Mouse (Mus musculus) liver, postnatal 0 days (tissue): Measurements from ENCODE around the gene Atxn1. TPM values are rescaled to one million over a fixed set of nuclear protein-coding genes. Genes with fewer than 3 reads are reported as not detected.

Experiments
- ATAC-seq: fragments of 200-750 bp; cut with Nextera tagmentation; 2 replicates; pipeline ENCODE4 v1.8.0; 2017; ENCODE audit warnings: mild to moderate bottlenecking, moderate library complexity
- DNase-seq: peaks from one replicate; pipeline ENCODE4 v3.0.0-alpha.2; 2016
- H3K27ac ChIP-seq: fragments of 300-500 bp; sonication (generic); 2 replicates; pipeline ENCODE4 v1.5.1; 2014; ENCODE audit warnings: antibody characterized with exemption, moderate library complexity, mild to moderate bottlenecking, low read depth
- H3K27me3 ChIP-seq: fragments of 300-500 bp; sonication (generic); 2 replicates; pipeline ENCODE4 v1.6.1; 2014; ENCODE audit warnings: low read length, control low read depth, mixed read lengths; ENCODE audit not compliant: insufficient read depth
- H3K36me3 ChIP-seq: fragments of 300-500 bp; sonication (generic); replicated peaks from 2 replicates; pipeline ENCODE4 v1.6.1; 2014; ENCODE audit warnings: mild to moderate bottlenecking, control low read depth, low read length, moderate library complexity, mixed read lengths; ENCODE audit not compliant: insufficient read depth
- H3K4me1 ChIP-seq: fragments of 300-500 bp; sonication (generic); 2 replicates; pipeline ENCODE4 v1.6.1; 2014; ENCODE audit warnings: antibody characterized with exemption, mild to moderate bottlenecking, control low read depth; ENCODE audit not compliant: insufficient read depth
- H3K4me2 ChIP-seq: fragments of 300-500 bp; sonication (generic); 2 replicates; pipeline ENCODE4 v1.6.1; 2014; ENCODE audit warnings: low read depth, mild to moderate bottlenecking, low read length, moderate library complexity, mixed read lengths
- H3K4me3 ChIP-seq: fragments of 300-500 bp; sonication (generic); 2 replicates; pipeline ENCODE4 v1.5.1; 2014; ENCODE audit warnings: low read depth, low read length
- H3K9ac ChIP-seq: fragments of 300-500 bp; sonication (generic); replicated peaks from 2 replicates; pipeline ENCODE4 v1.6.1; 2014; ENCODE audit warnings: mild to moderate bottlenecking, moderate library complexity
- H3K9me3 ChIP-seq: fragments of 300-500 bp; sonication (generic); 2 replicates; pipeline ENCODE4 v1.6.1; 2016; ENCODE audit warnings: mild to moderate bottlenecking, control low read depth, low read length, mixed read lengths
- CTCF ChIP-seq: sonication (generic); IDR thresholded peaks from 2 replicates; pipeline ENCODE4 v1.5.1; 2016; ENCODE audit warnings: antibody characterized with exemption, low read depth
- EP300 ChIP-seq: IDR thresholded peaks from 2 replicates; pipeline ENCODE4 v1.6.1; 2016; ENCODE audit warnings: antibody characterized with exemption, low read depth, mild to moderate bottlenecking
- WGBS: fragments of 180-500 bp; shearing (Covaris S2); extraction: QIAGEN DNeasy Blood & Tissue Kit; methylation state at CpG from one replicate; pipeline ENCODE4 v1.1.7; 2014; ENCODE audit not compliant: insufficient replicate concordance; 5-methylcytosine and 5-hydroxymethylcytosine counted together
- polyA plus RNA-seq: library from polyadenylated mRNA; unstranded; fragments of >200 nt; fragmentation: Nextera tagmentation; extraction: Ambion mirVana; gene quantifications from 2 replicates; pipeline ENCODE4 v1.2.1, GENCODE M21; 2015

The Atxn1 gene
- polyA plus RNA-seq, 1 experiment from 2014 or later, result 4.4 TPM

DNA sequence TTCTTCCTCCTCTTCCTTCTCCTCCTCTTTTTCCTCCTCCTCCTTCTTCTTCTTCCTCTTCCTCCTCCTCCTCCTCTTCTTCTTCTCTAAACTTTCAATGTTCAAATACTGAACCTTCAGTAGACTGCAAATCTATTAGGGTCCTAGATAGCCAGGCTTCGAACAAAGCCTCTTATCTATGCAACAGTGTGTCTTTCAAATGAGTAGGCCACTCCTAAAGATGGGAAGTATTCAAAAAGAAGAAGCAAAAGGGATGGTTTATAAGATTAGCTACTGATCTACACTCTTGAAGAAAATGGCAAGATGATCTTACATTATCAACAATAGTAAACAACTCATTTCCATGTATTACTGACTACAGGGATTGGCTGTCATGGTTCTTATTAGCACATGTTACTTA lies 326.5 kb downstream of the Atxn1 start:
- 49% methylated on average over 1 of the region's 1 CpGs for WGBS
- H3K4me2 ChIP-seq, result no peak overlapping the region
- H3K9me3 ChIP-seq, result no peaks in the 10 kb centered on the region
- no peaks in the 10 kb centered on the region for H3K27me3 ChIP-seq
- H3K4me3 ChIP-seq, result no peak overlapping the region
- no peak for DNase-seq
- H3K4me1 ChIP-seq, result no peaks in the 10 kb centered on the region
- no peak for ATAC-seq
- TF ChIP-seq CTCF (no peak), EP300 (no peak)
- H3K27ac ChIP-seq, result no peak overlapping the region
- H3K36me3 ChIP-seq, result no peaks in the 10 kb centered on the region
- H3K9ac ChIP-seq, result no peak overlapping the region

DNA sequence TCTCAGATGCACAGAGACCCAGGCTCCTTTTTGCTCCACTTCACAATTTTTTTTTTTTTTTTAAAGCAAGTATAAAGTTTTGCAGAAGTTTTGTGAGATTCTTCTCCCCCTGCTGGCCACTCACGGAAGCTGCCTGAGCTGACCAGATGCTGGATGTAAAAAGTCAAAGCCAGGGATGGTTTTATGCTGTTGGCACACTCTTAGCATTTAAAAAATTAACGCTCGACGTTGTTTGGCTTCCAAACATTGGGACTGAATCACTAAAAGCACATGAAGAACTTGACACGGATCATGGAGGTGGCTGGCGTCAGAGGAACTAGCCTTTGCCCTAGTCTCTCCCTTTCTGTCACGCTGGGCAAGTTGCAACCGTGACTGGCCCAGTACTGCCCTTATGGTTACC lies 327.5 kb downstream of the Atxn1 start:
- no peak overlapping the region for H3K4me2 ChIP-seq
- ATAC-seq (no peak), DNase-seq (peak; percentile 49)
- H3K4me1 ChIP-seq, result no peaks in the 10 kb centered on the region
- no peak overlapping the region for H3K27ac ChIP-seq
- 51% methylated on average over 8 of the region's 8 CpGs for WGBS
- H3K9me3 ChIP-seq, result no peaks in the 10 kb centered on the region
- no peak overlapping the region for H3K4me3 ChIP-seq
- TF ChIP-seq CTCF (peak; percentile 61), EP300 (no peak)
- H3K36me3 ChIP-seq, result no peaks in the 10 kb centered on the region
- no peaks in the 10 kb centered on the region for H3K27me3 ChIP-seq
- H3K9ac ChIP-seq, result no peak overlapping the region

DNA sequence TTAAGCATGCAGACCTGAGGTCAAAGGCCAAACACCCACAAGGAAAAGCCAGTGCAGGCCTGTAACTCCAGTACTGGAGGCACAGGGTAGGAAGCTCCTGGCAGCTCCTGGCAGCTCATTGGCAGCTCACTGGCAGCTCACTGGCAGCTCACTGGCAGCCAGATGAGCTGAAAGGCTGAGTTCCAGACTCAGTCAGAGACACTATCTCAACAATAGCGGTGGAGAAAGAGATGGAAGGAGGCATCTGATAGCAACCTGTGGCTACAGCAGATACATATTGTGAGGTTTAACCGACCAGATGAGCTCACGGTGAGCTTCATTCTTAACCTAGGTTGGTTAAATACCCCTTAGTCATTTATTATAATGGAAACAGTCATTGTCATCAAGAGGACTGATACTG lies 328.4 kb downstream of the Atxn1 start:
- WGBS, result 59% methylated on average over 3 of the region's 3 CpGs
- Histone ChIP-seq H3K27ac (no peak overlapping the region), H3K9ac (no peak overlapping the region), H3K4me2 (no peak overlapping the region), H3K36me3 (no peaks in the 10 kb centered on the region), H3K4me3 (no peak overlapping the region), H3K27me3 (no peaks in the 10 kb centered on the region), H3K4me1 (no peaks in the 10 kb centered on the region), H3K9me3 (no peaks in the 10 kb centered on the region)
- no peak for DNase-seq
- peak; percentile 12; the same call in 1 of the 2 replicates for ATAC-seq
- TF ChIP-seq CTCF (no peak), EP300 (no peak)

DNA sequence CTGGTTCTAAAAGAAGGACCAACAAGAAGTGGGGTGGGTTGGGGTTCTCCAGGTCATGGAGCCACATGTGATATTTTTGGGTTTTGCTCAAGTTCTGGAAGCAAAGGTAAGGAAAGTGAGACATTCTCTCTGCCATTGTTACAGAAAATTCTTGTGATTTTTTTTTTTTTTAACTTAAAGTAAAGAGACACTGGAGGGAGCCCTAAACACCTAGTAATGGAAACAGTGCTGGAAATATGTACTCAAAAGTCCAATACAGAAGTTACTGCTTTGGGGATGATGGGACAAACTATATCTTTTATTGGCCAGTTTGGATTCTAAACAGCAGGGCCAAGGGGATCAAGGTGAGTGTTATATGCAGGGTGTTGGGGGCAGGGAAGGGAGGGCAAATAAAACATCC lies 330.9 kb downstream of the Atxn1 start:
- no peak for ATAC-seq
- TF ChIP-seq EP300 (no peak), CTCF (no peak)

DNA sequence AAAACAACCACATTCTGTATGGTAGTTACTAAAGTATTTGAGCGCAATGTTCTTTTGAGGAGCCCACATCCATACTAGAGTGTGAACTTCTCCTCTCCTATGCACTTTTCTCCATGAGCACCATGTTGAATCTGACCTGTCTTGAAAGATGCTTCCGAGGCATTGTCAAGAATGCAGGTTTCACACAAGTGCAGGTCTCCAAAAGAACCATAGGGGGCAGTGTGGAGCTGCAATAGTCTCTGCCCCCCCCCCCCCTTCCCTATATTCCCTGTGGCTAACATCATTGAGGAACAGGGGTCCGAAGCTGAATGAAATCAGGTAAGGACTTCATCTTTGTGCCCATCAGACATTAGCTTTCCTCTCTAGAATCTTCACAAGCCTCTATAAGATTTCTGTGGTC lies 332.7 kb downstream of the Atxn1 start:
- H3K27ac ChIP-seq, result no peak overlapping the region
- no peaks in the 10 kb centered on the region for H3K9me3 ChIP-seq
- WGBS, result 73% methylated on average over 3 of the region's 3 CpGs
- no peaks in the 10 kb centered on the region for H3K36me3 ChIP-seq
- peak; percentile 57 for TF ChIP-seq CTCF
- TF ChIP-seq EP300, result no peak
- H3K4me1 ChIP-seq, result no peaks in the 10 kb centered on the region
- H3K4me2 ChIP-seq, result no peak overlapping the region
- DNase-seq (no peak), ATAC-seq (no peak)
- H3K9ac ChIP-seq, result no peak overlapping the region
- H3K4me3 ChIP-seq, result no peak overlapping the region
- H3K27me3 ChIP-seq, result no peaks in the 10 kb centered on the region

More for the DNA sequence above, 330.9 kb downstream of the Atxn1 start:
- H3K4me3 ChIP-seq, result no peak overlapping the region
- H3K9me3 ChIP-seq, result no peaks in the 10 kb centered on the region
- no peak for DNase-seq
- no peak overlapping the region for H3K9ac ChIP-seq
- no peaks in the 10 kb centered on the region for H3K27me3 ChIP-seq
- H3K36me3 ChIP-seq, result no peaks in the 10 kb centered on the region
- H3K4me1 ChIP-seq, result no peaks in the 10 kb centered on the region
- no peak overlapping the region for H3K4me2 ChIP-seq
- no peak overlapping the region for H3K27ac ChIP-seq

DNA sequence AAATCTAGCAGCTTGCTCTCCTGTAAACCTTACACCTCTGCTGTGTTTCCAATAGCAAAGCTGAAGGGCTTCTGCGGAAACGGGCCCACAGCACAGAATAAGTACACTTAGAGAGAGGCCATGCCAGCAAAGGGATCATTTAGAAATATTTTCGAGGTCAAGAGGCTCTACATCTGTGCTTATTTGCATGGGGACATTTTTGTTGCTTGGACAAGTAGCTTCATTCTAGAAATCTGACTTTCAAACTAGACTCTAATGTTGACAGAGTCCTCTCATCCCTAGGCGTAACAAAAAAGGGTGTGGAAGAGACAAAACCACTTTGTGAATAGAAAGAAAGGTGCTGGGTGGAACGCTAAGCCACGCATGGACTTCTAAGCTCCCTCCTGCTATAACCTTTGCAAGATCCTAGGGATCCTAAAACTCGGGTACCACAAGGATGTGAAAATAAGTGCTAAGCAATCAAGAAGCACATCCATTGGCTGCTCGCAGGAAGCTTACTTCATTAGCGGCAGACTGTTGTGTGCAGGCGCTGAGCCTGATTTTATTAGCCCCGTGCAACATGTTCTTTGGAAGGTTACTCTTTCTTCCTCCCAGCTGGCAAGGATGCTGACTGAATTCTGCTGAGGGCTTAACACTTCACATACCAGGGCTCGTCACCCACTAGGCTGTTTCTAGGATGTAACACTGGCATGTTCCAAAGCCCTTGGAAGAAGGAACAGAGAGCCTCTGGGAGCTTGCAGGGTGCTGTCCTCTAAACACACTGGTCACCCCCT lies 334.1 kb downstream of the Atxn1 start:
- Histone ChIP-seq H3K4me1 (no peaks in the 10 kb centered on the region), H3K9ac (no peak overlapping the region), H3K9me3 (no peaks in the 10 kb centered on the region), H3K36me3 (no peaks in the 10 kb centered on the region), H3K4me3 (no peak overlapping the region), H3K27me3 (no peaks in the 10 kb centered on the region), H3K27ac (no peak overlapping the region), H3K4me2 (no peak overlapping the region)
- DNase-seq, result no peak
- TF ChIP-seq EP300, result no peak
- no peak for TF ChIP-seq CTCF
- ATAC-seq, result no peak
- 80% methylated on average over 12 of the region's 12 CpGs for WGBS
